Mouse (Mus musculus): Measurements from ENCODE around the gene Utp6.
"Not testable (repeated sequence)": the region's sequence is repeated elsewhere in the genome, so short reads cannot be mapped to it uniquely, and the experiment has no call there.

Gene Utp6

GRCm38 (mm10) chr11:79962125-79962876 is at the start of gene Utp6:
Utp6 (minus strand) TSS chr11:79962390.
- DNase-seq (ENCODE audit: low spot score in 2 of 2): peak; percentile 99 to 100

DNA sequence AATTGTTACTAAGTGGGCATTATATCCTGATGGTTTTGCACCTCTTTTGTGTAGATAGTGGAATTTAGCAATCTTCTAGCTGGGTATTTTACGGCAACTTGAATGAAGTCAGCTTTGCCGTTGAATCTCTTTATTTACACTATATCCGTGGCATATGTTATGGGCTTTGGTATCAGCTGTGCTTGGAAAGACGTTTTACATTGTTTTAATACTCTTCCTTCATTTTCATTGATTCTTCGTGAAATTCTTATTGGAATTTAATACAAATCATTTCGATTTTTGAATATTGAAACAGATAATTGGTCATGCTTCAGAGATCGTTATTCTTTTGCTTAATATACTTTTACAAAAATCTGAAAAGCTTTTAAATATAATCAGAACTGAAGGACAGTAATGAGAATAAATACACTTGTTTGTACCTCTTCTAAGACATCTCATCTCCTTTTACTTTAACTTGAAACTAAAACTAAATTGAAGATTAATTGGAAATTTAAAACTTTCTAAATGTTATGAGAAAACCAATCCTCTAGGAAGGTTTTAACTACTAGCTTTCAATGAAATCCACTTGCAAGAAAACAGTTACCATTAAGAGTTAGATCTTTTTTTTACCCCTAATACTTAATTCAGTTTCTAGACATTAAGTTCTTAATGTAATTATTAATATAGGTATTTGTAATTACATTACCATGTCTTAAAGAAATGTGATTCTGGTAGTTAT is 32.2 kb upstream of the Utp6 start:
- no peak for DNase-seq (ENCODE audit: low spot score in 2 of 2)

DNA sequence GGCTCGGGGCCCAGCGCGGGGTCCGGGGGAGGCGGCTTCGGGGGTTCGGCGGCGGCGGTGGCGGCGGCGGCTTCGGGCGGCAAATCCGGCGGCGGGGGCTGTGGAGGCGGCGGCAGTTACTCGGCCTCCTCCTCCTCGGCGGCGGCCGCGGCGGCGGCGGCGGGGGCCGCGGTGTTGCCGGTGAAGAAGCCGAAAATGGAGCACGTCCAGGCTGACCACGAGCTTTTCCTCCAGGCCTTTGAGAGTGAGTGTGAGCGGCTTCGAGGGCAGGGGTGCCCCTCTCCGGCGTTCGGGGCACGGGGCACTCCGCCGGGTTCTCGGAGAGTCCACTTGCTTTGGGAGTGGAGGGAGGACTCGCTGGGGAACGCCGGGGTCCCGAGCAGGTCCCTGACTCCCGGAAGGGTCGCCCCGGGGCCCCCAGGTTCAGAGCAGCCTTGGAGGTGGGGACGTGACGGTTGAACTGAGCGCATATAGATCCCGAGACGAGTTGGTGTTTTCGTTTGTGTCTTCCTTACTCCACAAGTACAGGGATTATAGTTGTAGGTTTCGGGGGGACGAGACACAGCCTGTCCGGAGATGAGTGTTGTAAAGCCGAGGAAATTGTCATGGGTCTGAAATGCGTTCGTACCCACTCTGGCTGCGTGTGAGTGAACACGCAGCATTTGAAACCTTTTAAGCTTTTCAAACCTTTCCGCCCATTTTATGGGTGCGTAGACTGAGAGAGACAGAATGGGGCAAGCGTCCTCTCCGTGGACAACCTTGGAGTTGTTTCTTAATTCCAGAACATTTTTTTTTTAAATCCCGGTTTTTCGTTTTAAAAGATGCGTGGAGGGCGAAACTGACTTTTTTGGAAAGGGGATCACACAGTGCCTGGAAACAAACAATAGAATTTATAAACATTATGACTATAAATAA is 31.4 kb upstream of the Utp6 start:
- no peak for DNase-seq (ENCODE audit: low spot score in 2 of 2)

GRCm38 (mm10) chr11:79992592-79993355 is 30.6 kb upstream of the Utp6 start, which contains the start of gene Suz12:
Suz12 (plus strand) TSS chr11:79993106.
- peak; percentile 91 to 93 for DNase-seq (ENCODE audit: low spot score in 2 of 2)

DNA sequence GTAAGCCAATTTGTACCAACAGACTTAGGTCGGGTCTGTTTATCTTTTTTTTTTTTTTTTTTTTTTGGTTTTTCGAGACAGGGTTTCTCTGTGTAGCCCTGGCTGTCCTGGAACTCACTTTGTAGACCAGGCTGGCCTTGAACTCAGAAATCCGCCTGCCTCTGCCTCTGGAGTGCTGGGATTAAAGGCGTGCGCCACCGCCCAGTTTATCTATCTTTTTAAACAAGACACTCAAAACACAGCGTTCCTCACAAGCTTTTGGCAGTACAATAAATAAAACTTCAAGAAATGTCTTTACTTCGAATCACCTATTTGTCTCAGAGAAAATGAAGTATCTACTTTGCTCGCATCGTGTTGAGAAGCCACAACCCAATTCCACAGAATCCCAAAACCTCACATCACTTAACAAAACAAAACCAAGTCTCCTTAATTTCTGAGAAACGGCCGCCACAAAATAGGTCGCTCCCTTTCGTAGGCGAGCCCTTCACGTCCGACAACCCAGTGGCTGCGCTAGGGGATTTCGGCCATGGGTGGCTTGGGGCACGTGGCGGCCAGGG is 29.9 kb upstream of the Utp6 start:
- no peak for DNase-seq (ENCODE audit: low spot score in 2 of 2)

GRCm38 (mm10) chr11:79991600-79991999 is 29.4 kb upstream of the Utp6 start:
- no peak for DNase-seq (ENCODE audit: low spot score in 2 of 2)

- no peak for DNase-seq (ENCODE audit: low spot score in 2 of 2)
Measured at GRCm38 (mm10) chr11:79990120-79990519, 27.9 kb upstream of the Utp6 start.

GRCm38 (mm10) chr11:79987896-79988295 is 25.7 kb upstream of the Utp6 start:
- DNase-seq (ENCODE audit: low spot score in 2 of 2): no peak

GRCm38 (mm10) chr11:79986886-79987285 is 24.7 kb upstream of the Utp6 start:
- no peak for DNase-seq (ENCODE audit: low spot score in 2 of 2)

DNA sequence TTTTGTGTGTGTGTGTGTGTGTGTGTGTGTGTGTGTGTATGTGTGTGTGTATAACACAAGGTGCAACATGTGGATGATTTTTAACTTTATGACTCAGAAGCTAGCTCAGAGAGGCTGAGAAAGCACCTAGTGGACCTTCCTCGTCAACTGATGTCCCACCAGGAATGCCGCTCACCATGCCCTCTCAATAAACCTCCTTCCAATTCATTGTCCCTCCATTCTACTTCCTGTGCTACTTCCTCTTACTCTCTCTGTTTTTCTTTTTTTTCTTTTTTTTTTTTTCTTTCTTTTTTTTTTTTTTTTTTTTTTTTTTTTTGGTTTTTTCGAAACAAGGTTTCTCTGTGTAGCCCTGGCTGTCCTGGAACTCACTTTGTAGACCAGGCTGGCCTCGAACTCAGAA is 15.6 kb upstream of the Utp6 start:
- not testable (repeated sequence) for DNase-seq (ENCODE audit: low spot score in 2 of 2)

DNA sequence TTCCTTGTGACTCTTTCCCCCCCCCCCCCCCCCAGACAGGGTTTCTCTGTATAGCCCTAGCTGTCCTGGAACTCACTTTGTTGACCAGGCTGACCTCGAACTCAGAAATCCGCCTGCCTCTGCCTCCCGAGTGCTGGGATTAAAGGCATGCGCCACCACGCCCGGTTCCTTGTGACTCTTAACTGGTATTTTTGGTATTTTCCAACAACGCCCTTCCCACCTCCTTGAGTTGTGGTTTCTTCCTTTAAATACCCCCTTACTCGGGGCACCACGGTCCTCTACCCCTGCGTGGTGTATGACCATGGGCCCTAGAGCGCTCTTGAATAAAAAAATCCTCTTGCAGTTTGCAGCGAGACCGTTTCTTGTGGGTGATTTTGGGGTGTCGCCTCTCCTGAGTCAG is 14.9 kb upstream of the Utp6 start:
- DNase-seq (ENCODE audit: low spot score in 2 of 2): not testable (repeated sequence)

DNA sequence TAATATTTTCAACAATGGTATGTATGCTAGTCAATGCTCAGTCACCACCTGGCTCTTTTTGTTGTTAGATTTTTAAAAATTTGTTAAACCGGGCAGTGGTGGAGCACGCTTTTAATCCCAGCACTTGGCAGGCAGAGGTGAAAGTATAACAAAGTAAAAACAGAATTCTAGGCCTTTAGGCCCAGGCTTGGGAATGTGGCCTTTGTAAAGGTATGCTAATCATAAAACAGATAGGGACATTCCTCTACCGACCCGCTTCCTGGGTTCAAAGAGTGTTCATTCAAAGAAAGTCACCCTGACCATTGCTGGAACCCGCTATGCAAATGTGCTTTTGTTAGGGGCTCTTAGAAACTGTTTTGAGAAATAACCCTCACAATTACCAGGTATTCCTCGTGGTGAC is 14.5 kb upstream of the Utp6 start:
- not testable (repeated sequence) for DNase-seq (ENCODE audit: low spot score in 2 of 2)

DNA sequence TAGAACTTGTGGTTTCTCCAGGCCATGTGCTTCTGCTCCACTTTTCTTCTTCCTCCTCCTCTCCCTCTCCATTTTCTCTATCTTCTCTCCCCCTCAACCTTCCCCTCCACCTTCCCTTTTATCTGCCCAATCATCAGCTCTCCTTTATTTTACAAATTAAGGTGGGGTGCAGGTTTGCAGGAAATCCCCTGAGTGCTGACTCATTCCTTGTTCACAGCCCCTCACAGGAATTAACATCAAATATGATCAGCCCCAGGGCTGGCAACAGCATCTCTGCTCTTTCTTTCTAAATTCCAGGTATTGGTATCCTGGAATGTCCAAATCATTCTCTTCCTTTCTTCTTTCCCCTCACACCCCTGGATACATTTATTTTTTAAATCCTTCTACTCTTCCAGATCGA is 14.0 kb upstream of the Utp6 start:
- no peak for DNase-seq (ENCODE audit: low spot score in 2 of 2)

DNA sequence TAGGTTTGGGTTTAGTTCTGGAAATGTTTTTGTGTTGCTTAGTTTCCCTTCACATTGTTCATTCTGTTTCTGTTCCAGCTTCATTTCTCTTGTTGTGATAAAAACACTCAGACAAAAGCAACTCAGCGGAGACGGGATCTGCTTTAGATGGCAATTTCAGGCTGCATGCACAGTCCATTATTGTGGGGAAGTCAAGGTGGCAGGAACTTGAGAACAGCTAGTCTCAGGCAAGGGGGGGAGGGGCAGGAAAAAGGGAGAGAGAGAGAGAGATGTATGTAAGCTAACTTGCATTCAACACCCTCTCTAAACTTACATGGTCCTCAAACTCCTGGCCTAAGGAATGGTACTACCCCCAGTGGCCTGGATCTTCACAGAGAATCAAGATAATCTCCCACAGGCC is 13.2 kb upstream of the Utp6 start:
- no peak for DNase-seq (ENCODE audit: low spot score in 2 of 2)

DNA sequence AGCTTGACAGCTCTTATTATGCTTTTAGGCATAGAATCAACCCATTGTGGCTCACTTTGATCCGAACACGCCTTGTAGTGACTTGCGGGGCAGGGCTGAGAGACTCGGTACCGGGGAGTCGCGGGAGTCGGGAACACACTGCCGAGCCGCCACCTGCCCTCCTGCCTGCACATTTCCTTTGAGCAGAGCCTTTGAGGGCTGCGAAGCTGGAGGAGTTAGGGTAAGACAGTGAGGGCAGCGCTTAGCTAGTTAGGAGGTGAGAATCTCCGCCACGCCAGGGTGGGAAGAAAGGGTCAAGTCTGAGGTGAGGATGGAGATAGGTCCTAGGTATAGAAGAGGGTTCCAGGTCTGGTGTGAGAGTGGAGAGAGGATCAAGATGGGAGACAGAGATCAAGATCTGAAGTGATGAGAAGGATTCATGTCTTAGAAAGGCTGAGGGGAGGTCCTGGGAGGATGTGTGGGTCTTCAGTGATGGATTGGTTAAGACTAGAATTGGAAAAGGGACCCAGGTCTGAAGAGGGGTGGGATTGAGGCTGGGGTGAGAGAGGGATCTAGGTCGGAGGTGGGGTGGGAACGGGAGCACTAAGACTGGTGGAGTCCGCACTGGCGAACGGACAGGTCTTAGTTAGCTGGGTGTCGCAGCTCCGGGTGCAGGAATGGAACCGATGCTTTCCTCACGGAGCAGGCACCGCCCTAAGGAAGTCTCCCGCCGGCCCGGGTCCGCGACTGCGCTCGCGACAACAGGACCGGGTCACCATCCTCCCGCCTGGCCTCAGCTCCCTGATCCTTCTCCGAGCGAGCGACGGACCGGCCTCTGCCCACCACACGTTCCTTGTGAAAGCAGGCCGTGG is 11.7 kb upstream of the Utp6 start:
- no peak for DNase-seq (ENCODE audit: low spot score in 2 of 2)

GRCm38 (mm10) chr11:79973133-79973532 is 10.9 kb upstream of the Utp6 start:
- DNase-seq (ENCODE audit: low spot score in 2 of 2): no peak

- DNase-seq (ENCODE audit: low spot score in 2 of 2): no peak
Measured at GRCm38 (mm10) chr11:79967752-79968151, 5.6 kb upstream of the Utp6 start.

DNA sequence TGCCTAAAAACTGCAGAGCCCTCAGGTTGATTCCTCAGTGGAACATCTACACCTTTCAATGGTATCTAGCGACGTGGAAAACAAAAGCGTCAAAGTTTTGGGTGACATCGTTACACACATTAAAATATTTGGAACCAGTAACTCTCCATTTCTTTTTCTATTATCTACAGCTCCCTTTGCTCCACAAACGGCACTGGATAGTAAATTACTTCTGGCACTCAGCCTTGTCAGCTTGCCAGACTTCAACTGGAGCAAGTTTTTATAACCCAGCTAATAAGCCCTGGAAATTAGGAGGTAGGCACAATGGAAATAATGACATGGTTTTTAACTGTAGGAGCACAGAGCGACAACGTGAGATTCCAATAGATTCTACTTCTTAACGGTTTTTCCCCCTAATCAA is 3.7 kb upstream of the Utp6 start:
- no peak for DNase-seq (ENCODE audit: low spot score in 2 of 2)

DNA sequence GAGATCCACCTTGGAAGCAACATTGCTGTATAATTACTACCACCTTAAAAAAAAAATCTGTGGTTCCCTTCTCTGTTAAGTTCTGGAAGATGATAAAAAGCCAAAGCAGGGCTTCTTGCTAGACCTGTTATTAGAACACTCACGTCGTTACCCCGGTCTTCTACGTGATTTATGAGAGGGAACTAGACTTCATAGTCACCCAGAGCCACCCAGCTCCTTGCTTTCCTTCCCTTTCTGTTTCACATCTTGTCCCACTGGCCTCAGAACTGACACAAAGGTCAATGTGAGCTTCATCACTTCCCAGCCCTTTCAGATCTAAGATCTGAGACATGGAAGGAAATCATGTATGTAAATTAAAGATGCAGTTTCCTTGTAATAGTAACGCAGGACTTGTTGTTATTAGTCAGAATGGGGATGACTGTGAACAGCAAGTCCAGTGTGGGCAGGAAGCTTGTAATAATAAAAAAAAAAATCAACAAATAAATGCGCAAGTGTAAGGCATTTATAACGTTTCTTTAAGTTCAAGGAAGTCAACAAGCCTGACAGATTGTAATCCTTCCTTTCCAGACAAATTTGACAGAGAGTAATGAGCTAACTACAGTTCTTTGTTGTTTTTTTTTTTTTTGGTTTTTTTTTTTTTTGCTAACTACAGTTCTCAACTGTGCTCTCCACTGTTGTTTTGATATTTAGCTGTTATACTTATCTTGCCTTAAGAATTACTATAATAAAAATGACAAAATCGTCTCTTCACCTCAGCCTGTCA is 1.2 kb upstream of the Utp6 start:
- DNase-seq (ENCODE audit: low spot score in 2 of 2): no peak

- DNase-seq (ENCODE audit: low spot score in 2 of 2): no peak
Measured at GRCm38 (mm10) chr11:79962877-79963183, 640 bp upstream of the Utp6 start.
